ENCODE assay signal across 13 mouse cellular contexts in genomic region chr5:111181204-111181912, GRCm38 (mm10).
DNase-seq lines count a peak whose midpoint lies in the region; ATAC-seq lines count a peak whose summit lies in the region.
"Had no signal": no experiment of that assay in that cellular context is flagged by ENCODE, and none has a peak within 500 bp of the region (broad histone marks: within the 10 kb centered on the region; RNA-seq: fewer than 3 reads in every experiment).

No protein-coding gene starts in this region.

- no peak for ATAC-seq in neural tube, embryonic 11.5 days (ENCODE audit: insufficient read depth, low FRiP score, low TSS enrichment)
- ATAC-seq in hindbrain, embryonic 15.5 days (ENCODE audit: low FRiP score, low read depth) = no peak
- no peak for ATAC-seq in midbrain, embryonic 14.5 days (ENCODE audit: low FRiP score, low TSS enrichment)
- ATAC-seq in megakaryocyte-erythroid progenitor cell, adult 5-6 weeks (replicated peaks; ENCODE audit: low FRiP score, low TSS enrichment, poor library complexity, severe bottlenecking) = no peak
- ATAC-seq: CD4-positive, CD25-positive, alpha-beta regulatory T cell, adult 4 months had no signal

- H3K4me2 ChIP-seq in neural tube, embryonic 11.5 days (ENCODE audit: low read depth) = no peak overlapping the region
- H3K4me2 ChIP-seq in hindbrain, embryonic 15.5 days = no peak overlapping the region
- no peak overlapping the region for H3K4me2 ChIP-seq in midbrain, embryonic 14.5 days (ENCODE audit: low read length)
- H3K4me2 ChIP-seq: embryonic facial prominence, embryonic 15.5 days; lung, embryonic 14.5 days had no signal

- 67% methylated on average over 7 of the region's 7 CpGs for WGBS in neural tube, embryonic 11.5 days
- WGBS in hindbrain, embryonic 15.5 days = 68% methylated on average over 7 of the region's 7 CpGs
- WGBS in midbrain, embryonic 14.5 days = 68% methylated on average over 7 of the region's 7 CpGs

- DNase-seq in neural tube, embryonic 11.5 days (ENCODE audit: low spot score) = no peak
- DNase-seq in neural tube, embryonic 10.5 days (ENCODE audit: extremely low spot score, low spot score) = no peak
- DNase-seq in midbrain, embryonic 14.5 days = no peak
- no peak for DNase-seq in frontal cortex, postnatal 36 days (ENCODE audit: low spot score in 2 of 2)
- DNase-seq in layer of hippocampus, postnatal 36 days = no peak
- DNase-seq: cerebellum, adult 11-12 months; heart, adult 11 months; lung, embryonic 14.5 days; right cerebral cortex, adult 18-20 months had no signal

- peak overlapping the region; percentile 82; the same call in 1 of the 2 replicates for H3K27ac ChIP-seq in neural tube, embryonic 11.5 days (ENCODE audit: low read depth, low read length)
- peak overlapping the region; percentile 73 for H3K27ac ChIP-seq in hindbrain, embryonic 15.5 days (replicated peaks)
- H3K27ac ChIP-seq in midbrain, embryonic 14.5 days (replicated peaks; ENCODE audit: low read depth, low read length) = peak overlapping the region; percentile 88

- H3K36me3 ChIP-seq in neural tube, embryonic 11.5 days (ENCODE audit: control insufficient read depth, insufficient read depth, low read length) = no peaks in the 10 kb centered on the region
- H3K36me3 ChIP-seq in hindbrain, embryonic 15.5 days = no peaks in the 10 kb centered on the region
- 0 out of 2 replicates have a peak, but pooled peaks cover 3% of the 10 kb centered on the region for H3K36me3 ChIP-seq in midbrain, embryonic 14.5 days (ENCODE audit: control insufficient read depth, insufficient read depth, low read length)

- H3K27me3 ChIP-seq in neural tube, embryonic 11.5 days (ENCODE audit: control insufficient read depth, insufficient read depth, low read length) = no peaks in the 10 kb centered on the region
- no peaks in the 10 kb centered on the region for H3K27me3 ChIP-seq in hindbrain, embryonic 15.5 days
- no peaks in the 10 kb centered on the region for H3K27me3 ChIP-seq in midbrain, embryonic 14.5 days (ENCODE audit: control insufficient read depth, insufficient read depth, low read length)
- H3K27me3 ChIP-seq: embryonic facial prominence, embryonic 15.5 days had no signal

- peaks cover 36% of the 10 kb centered on the region for H3K4me1 ChIP-seq in neural tube, embryonic 11.5 days (ENCODE audit: control insufficient read depth, insufficient read depth, low read length)
- peaks cover 61% of the 10 kb centered on the region for H3K4me1 ChIP-seq in hindbrain, embryonic 15.5 days (replicated peaks)
- H3K4me1 ChIP-seq in midbrain, embryonic 14.5 days (ENCODE audit: control insufficient read depth, insufficient read depth, low read length) = peaks cover 60% of the 10 kb centered on the region

- no peaks in the 10 kb centered on the region for H3K9me3 ChIP-seq in neural tube, embryonic 11.5 days (ENCODE audit: control insufficient read depth, low read length)
- no peaks in the 10 kb centered on the region for H3K9me3 ChIP-seq in hindbrain, embryonic 15.5 days
- no peaks in the 10 kb centered on the region for H3K9me3 ChIP-seq in midbrain, embryonic 14.5 days (ENCODE audit: control insufficient read depth, low read length)
- H3K9me3 ChIP-seq: embryonic facial prominence, embryonic 15.5 days had no signal

- H3K9ac ChIP-seq in neural tube, embryonic 11.5 days (ENCODE audit: low read length) = no peak overlapping the region
- H3K9ac ChIP-seq in hindbrain, embryonic 15.5 days = peak overlapping the region; percentile 11; the same call in 1 of the 2 replicates
- peak overlapping the region; percentile 6; the same call in 1 of the 2 replicates for H3K9ac ChIP-seq in midbrain, embryonic 14.5 days (replicated peaks; ENCODE audit: low read length)
- H3K9ac ChIP-seq: embryonic facial prominence, embryonic 15.5 days; lung, embryonic 14.5 days had no signal

- H3K4me3 ChIP-seq in neural tube, embryonic 11.5 days (ENCODE audit: low read depth, low read length) = no peak overlapping the region
- H3K4me3 ChIP-seq in hindbrain, embryonic 15.5 days = no peak overlapping the region
- H3K4me3 ChIP-seq in midbrain, embryonic 14.5 days (replicated peaks; ENCODE audit: low read depth, low read length) = no peak overlapping the region
- H3K4me3 ChIP-seq: embryonic facial prominence, embryonic 15.5 days had no signal
